Mouse (Mus musculus) thymus, adult 2 months (tissue): ENCODE measurements at regions not wholly inside any gene's neighbourhood (a gene's known extent, or its start where the extent isn't known, plus 50 kb on each side); places are given as distances from the start of the nearest gene placed in this dataset.

Experiments
- CTCF ChIP-seq: fragments of 200-500 bp; IDR thresholded peaks from 2 replicates; pipeline ENCODE4 v1.5.1; 2012; ENCODE audit warnings: mild to moderate bottlenecking, control low read depth, low read length, moderate library complexity, borderline replicate concordance; ENCODE audit not compliant: control insufficient read depth, poor library complexity, insufficient read depth; ENCODE audit errors: extremely low read depth
- POLR2A ChIP-seq: fragments of 200-500 bp; IDR thresholded peaks from 2 replicates; pipeline ENCODE4 v1.6.1; 2012; ENCODE audit warnings: mild to moderate bottlenecking, low read length, control low read depth, moderate library complexity; ENCODE audit not compliant: control insufficient read depth, poor library complexity, insufficient read depth; ENCODE audit errors: extremely low read depth

GRCm38 (mm10) chr12:86825584-86826419 lies 58.8 kb downstream of the Irf2bpl start:
- TF ChIP-seq CTCF (no peak), POLR2A (no peak)
